Mouse (Mus musculus): Measurements from ENCODE around the gene Nudt1. TPM values are rescaled to one million over a fixed set of nuclear protein-coding genes. Genes with fewer than 3 reads are reported as not detected.

Gene Nudt1
- polyA plus RNA-seq, 1 experiment from 2014 or later, result 24.5 TPM

DNA sequence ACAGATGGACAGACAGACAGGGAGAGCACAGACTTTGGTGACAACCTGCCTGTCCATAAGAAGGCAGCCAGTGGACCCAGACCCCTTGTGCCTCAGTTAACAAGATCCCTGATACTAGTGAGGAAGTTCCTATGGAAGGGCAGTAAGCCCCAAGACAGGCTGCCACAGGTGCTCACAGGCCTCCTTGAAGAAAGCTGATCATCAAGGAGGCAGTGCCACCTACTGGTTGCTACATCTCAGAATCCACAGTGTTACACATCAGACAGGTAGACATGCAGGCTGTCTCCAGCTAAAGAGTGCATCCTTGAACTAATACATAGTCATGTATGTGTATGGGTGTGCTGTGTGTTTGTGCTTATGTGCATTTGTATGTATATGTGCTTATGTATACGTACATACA is 29.3 kb upstream of the Nudt1 start:
- Histone ChIP-seq H3K4me2 (ENCODE audit: low read depth, low read length) (no peak overlapping the region), H3K9me3 (ENCODE audit: control insufficient read depth, low read length) (no peaks in the 10 kb centered on the region), H3K27me3 (ENCODE audit: control insufficient read depth, insufficient read depth, low read length) (no peaks in the 10 kb centered on the region), H3K4me3 (ENCODE audit: low read depth, low read length) (no peak overlapping the region), H3K4me1 (ENCODE audit: control insufficient read depth, insufficient read depth, low read length) (no peaks in the 10 kb centered on the region), H3K36me3 (ENCODE audit: control insufficient read depth, insufficient read depth, low read length) (peaks cover 11% of the 10 kb centered on the region; the same call in 1 of the 2 replicates), H3K27ac (ENCODE audit: low read depth, low read length) (no peak overlapping the region), H3K9ac (replicated peaks; ENCODE audit: low read depth, low read length) (no peak overlapping the region)
- peak; percentile 61; the same call in 1 of the 2 replicates for ATAC-seq (ENCODE audit: low read depth)
- WGBS, result 80% methylated on average over 1 of the region's 1 CpGs

DNA sequence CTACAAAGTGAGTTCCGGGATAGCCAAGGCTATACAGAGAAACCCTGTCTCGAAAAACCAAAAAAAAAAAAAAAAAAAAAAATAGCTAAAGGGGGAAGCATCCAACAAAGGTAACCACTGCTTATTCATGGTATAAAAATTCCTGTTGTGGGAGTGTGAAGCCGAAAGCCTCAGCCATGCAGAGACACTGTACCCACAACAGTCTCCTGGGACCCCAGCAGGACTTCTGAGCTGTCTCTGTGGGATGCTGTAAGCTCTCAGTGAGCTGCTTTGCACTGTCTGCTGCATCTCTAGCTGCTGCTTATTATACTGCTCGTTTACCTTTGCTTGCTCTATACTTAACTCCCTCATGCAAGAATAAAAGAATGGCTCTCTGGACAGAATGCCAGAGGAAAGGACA is 23.2 kb upstream of the Nudt1 start:
- Histone ChIP-seq H3K27ac (ENCODE audit: low read depth, low read length) (no peak overlapping the region), H3K4me1 (ENCODE audit: control insufficient read depth, insufficient read depth, low read length) (no peaks in the 10 kb centered on the region), H3K27me3 (ENCODE audit: control insufficient read depth, insufficient read depth, low read length) (no peaks in the 10 kb centered on the region), H3K4me3 (ENCODE audit: low read depth, low read length) (no peak overlapping the region), H3K4me2 (ENCODE audit: low read depth, low read length) (no peak overlapping the region), H3K9ac (replicated peaks; ENCODE audit: low read depth, low read length) (no peak overlapping the region), H3K36me3 (ENCODE audit: control insufficient read depth, insufficient read depth, low read length) (peaks cover 33% of the 10 kb centered on the region), H3K9me3 (ENCODE audit: control insufficient read depth, low read length) (no peaks in the 10 kb centered on the region)
- WGBS, result 89% methylated on average over 4 of the region's 4 CpGs
- no peak for ATAC-seq (ENCODE audit: low read depth)

DNA sequence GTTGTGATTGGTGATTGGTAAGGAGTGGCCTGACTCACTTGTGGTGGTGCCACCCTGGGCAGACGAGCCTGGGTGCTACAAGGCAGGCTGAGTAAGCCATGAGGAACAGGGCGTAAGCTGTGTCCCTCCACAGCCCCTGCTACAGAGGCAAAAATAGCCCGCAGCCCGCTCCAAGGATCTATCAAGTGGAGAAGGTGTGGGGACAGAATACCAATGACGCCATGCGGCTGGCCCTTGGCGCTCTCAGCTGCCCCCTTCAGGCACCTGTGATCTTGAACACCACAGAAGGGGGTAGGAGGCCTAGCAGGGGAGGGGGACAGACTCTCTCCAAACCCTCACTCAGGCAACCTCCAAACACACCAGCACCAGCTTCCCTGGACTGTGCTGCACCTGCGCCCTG is 15.4 kb upstream of the Nudt1 start:
- no peaks in the 10 kb centered on the region for H3K9me3 ChIP-seq (ENCODE audit: control insufficient read depth, low read length)
- H3K9ac ChIP-seq (replicated peaks; ENCODE audit: low read depth, low read length), result no peak overlapping the region
- 76% methylated on average over 8 of the region's 8 CpGs for WGBS
- ATAC-seq (ENCODE audit: low read depth), result no peak
- no peaks in the 10 kb centered on the region for H3K4me1 ChIP-seq (ENCODE audit: control insufficient read depth, insufficient read depth, low read length)
- H3K27ac ChIP-seq (ENCODE audit: low read depth, low read length), result no peak overlapping the region
- H3K36me3 ChIP-seq (ENCODE audit: control insufficient read depth, insufficient read depth, low read length), result peaks cover 36% of the 10 kb centered on the region
- no peaks in the 10 kb centered on the region for H3K27me3 ChIP-seq (ENCODE audit: control insufficient read depth, insufficient read depth, low read length)
- no peak overlapping the region for H3K4me3 ChIP-seq (ENCODE audit: low read depth, low read length)
- H3K4me2 ChIP-seq (ENCODE audit: low read depth, low read length), result no peak overlapping the region

- Histone ChIP-seq H3K27me3 (ENCODE audit: control insufficient read depth, insufficient read depth, low read length) (no peaks in the 10 kb centered on the region), H3K27ac (ENCODE audit: low read depth, low read length) (no peak overlapping the region), H3K36me3 (ENCODE audit: control insufficient read depth, insufficient read depth, low read length) (peaks cover 35% of the 10 kb centered on the region), H3K4me1 (ENCODE audit: control insufficient read depth, insufficient read depth, low read length) (no peaks in the 10 kb centered on the region), H3K4me2 (ENCODE audit: low read depth, low read length) (no peak overlapping the region), H3K9ac (replicated peaks; ENCODE audit: low read depth, low read length) (no peak overlapping the region), H3K9me3 (ENCODE audit: control insufficient read depth, low read length) (no peaks in the 10 kb centered on the region), H3K4me3 (ENCODE audit: low read depth, low read length) (no peak overlapping the region)
- 88% methylated on average over 14 of the region's 14 CpGs for WGBS
- no peak for ATAC-seq (ENCODE audit: low read depth)
Measured at GRCm38 (mm10) chr5:140307602-140308001, 13.9 kb upstream of the Nudt1 start.

GRCm38 (mm10) chr5:140316716-140317115 is 4.7 kb upstream of the Nudt1 start:
- no peak overlapping the region for H3K9ac ChIP-seq (replicated peaks; ENCODE audit: low read depth, low read length)
- WGBS, result 87% methylated on average over 3 of the region's 3 CpGs
- H3K9me3 ChIP-seq (ENCODE audit: control insufficient read depth, low read length), result no peaks in the 10 kb centered on the region
- peaks cover 7% of the 10 kb centered on the region for H3K4me1 ChIP-seq (ENCODE audit: control insufficient read depth, insufficient read depth, low read length)
- H3K27me3 ChIP-seq (ENCODE audit: control insufficient read depth, insufficient read depth, low read length), result no peaks in the 10 kb centered on the region
- no peak for ATAC-seq (ENCODE audit: low read depth)
- H3K4me2 ChIP-seq (ENCODE audit: low read depth, low read length), result no peak overlapping the region
- no peak overlapping the region for H3K4me3 ChIP-seq (ENCODE audit: low read depth, low read length)
- H3K27ac ChIP-seq (ENCODE audit: low read depth, low read length), result no peak overlapping the region
- H3K36me3 ChIP-seq (ENCODE audit: control insufficient read depth, insufficient read depth, low read length), result peaks cover 18% of the 10 kb centered on the region; the same call in 1 of the 2 replicates

DNA sequence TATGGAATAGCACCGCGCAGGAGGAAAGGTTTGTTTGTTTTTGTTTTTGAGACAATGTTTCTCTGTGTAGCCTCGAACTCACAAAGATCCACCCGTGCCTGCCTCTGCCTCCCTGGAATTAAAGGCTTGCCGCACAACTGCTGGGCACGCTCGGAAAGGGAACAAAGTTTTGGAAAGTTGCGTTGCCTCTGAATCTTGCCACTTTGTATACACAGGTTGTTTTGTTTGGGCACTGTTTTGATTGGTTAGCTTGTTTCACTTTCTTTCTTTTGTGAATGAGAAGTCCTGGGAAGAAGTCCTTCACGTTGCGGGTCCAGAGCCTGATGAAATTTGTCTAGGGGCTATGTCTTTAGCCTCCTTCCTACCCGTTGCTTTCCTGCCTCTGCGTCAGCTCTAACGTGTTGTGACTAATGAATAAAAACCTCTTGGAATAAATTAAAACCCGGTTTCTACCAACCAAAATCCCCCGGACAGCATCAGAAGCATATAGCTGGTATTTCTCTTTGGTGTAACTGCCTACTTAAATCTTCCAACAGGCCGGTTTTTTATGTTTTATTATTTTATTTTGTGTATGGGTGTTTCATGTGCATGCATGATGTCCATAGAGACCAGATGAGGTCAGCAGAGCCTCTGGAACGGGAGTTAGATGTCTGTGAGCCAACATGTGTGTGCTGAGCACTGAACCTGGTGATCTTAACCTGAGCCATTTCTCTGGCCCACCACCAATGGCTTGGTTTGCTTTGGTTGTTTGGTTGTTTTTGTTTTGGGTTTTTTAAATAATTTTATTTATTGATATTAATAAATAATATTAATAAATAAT is 510 bp downstream of the Nudt1 start:
- ATAC-seq (ENCODE audit: low read depth), result no peak; the same call in 1 of the 2 replicates
- 1% methylated on average over 17 of the region's 17 CpGs for WGBS

GRCm38 (mm10) chr5:140324058-140324457 is 2.6 kb downstream of the Nudt1 start:
- Histone ChIP-seq H3K4me1 (ENCODE audit: control insufficient read depth, insufficient read depth, low read length) (peaks cover 7% of the 10 kb centered on the region), H3K36me3 (ENCODE audit: control insufficient read depth, insufficient read depth, low read length) (no peaks in the 10 kb centered on the region), H3K9me3 (ENCODE audit: control insufficient read depth, low read length) (no peaks in the 10 kb centered on the region), H3K9ac (replicated peaks; ENCODE audit: low read depth, low read length) (no peak overlapping the region), H3K4me2 (ENCODE audit: low read depth, low read length) (no peak overlapping the region), H3K27me3 (ENCODE audit: control insufficient read depth, insufficient read depth, low read length) (no peaks in the 10 kb centered on the region), H3K4me3 (ENCODE audit: low read depth, low read length) (no peak overlapping the region), H3K27ac (ENCODE audit: low read depth, low read length) (no peak overlapping the region)
- no peak for ATAC-seq (ENCODE audit: low read depth)
- 95% methylated on average over 5 of the region's 5 CpGs for WGBS

More for the DNA sequence above, 510 bp downstream of the Nudt1 start:
- peak overlapping the region; percentile 70 for H3K27ac ChIP-seq (ENCODE audit: low read depth, low read length)
- no peaks in the 10 kb centered on the region for H3K9me3 ChIP-seq (ENCODE audit: control insufficient read depth, low read length)
- H3K4me1 ChIP-seq (ENCODE audit: control insufficient read depth, insufficient read depth, low read length), result peaks cover 7% of the 10 kb centered on the region
- H3K36me3 ChIP-seq (ENCODE audit: control insufficient read depth, insufficient read depth, low read length), result no peaks in the 10 kb centered on the region
- no peaks in the 10 kb centered on the region for H3K27me3 ChIP-seq (ENCODE audit: control insufficient read depth, insufficient read depth, low read length)
- H3K9ac ChIP-seq (replicated peaks; ENCODE audit: low read depth, low read length), result peak overlapping the region; percentile 97
- H3K4me3 ChIP-seq (ENCODE audit: low read depth, low read length), result peak overlapping the region; percentile 93
- peak overlapping the region; percentile 68 for H3K4me2 ChIP-seq (ENCODE audit: low read depth, low read length)

- under 1% methylated on average over 39 of the region's 39 CpGs for WGBS
- no peaks in the 10 kb centered on the region for H3K36me3 ChIP-seq (ENCODE audit: control insufficient read depth, insufficient read depth, low read length)
- peak within 1 kb of the TSS; percentile 87 for H3K4me2 ChIP-seq (ENCODE audit: low read depth, low read length)
- H3K9ac ChIP-seq (replicated peaks; ENCODE audit: low read depth, low read length), result peak within 1 kb of the TSS; percentile 77
- H3K27ac ChIP-seq (ENCODE audit: low read depth, low read length), result peak within 1 kb of the TSS; percentile 75
- no peaks in the 10 kb centered on the region for H3K27me3 ChIP-seq (ENCODE audit: control insufficient read depth, insufficient read depth, low read length)
- H3K9me3 ChIP-seq (ENCODE audit: control insufficient read depth, low read length), result no peaks in the 10 kb centered on the region
- peak within 1 kb of the TSS; percentile 57 for H3K4me3 ChIP-seq (ENCODE audit: low read depth, low read length)
- ATAC-seq (ENCODE audit: low read depth), result peak; percentile 86
- H3K4me1 ChIP-seq (ENCODE audit: control insufficient read depth, insufficient read depth, low read length), result peaks cover 7% of the 10 kb centered on the region; the same call in 1 of the 2 replicates
Measured at GRCm38 (mm10) chr5:140331615-140332512, 10.4 kb downstream of the Nudt1 start, which contains the start of gene Mrm2. Gene Mrm2, minus strand, starts transcription at chr5:140331898.
